Mouse (Mus musculus) G1E (cell line): ENCODE measurements at regions not wholly inside any gene's neighbourhood (a gene's known extent, or its start where the extent isn't known, plus 50 kb on each side); places are given as distances from the start of the nearest gene placed in this dataset.

Experiments
- CTCF ChIP-seq: IDR thresholded peaks from 2 replicates; pipeline ENCODE4 v1.5.1; 2012; ENCODE audit warnings: low read depth, low read length, inconsistent platforms, mixed read lengths
- GATA1 ChIP-seq: IDR thresholded peaks from 2 replicates; pipeline ENCODE4 v1.6.1; 2012; ENCODE audit warnings: borderline replicate concordance, low read length, inconsistent platforms, mixed read lengths
- GATA2 ChIP-seq: IDR thresholded peaks from 2 replicates; pipeline ENCODE4 v1.6.1; 2012; ENCODE audit warnings: low read depth, low read length, inconsistent platforms, borderline replicate concordance
- POLR2AphosphoS5 ChIP-seq: IDR thresholded peaks from 2 replicates; pipeline ENCODE4 v1.6.1; 2012; ENCODE audit warnings: low read depth, low read length, inconsistent platforms; ENCODE audit not compliant: insufficient replicate concordance
- TAL1 ChIP-seq: conservative IDR thresholded peaks from 2 replicates; pipeline ENCODE4 v1.6.1; 2012; ENCODE audit warnings: low read depth, low read length, inconsistent platforms, mixed read lengths

GRCm38 (mm10) chr6:31250526-31250925 is 148.0 kb upstream of the Mkln1 start:
- TF ChIP-seq CTCF (no peak), POLR2AphosphoS5 (no peak), GATA1 (no peak), TAL1 (no peak), GATA2 (no peak)
